Comparison of ENCODE assay signal across 13 mouse cellular contexts in genomic region chr7:44747115-44747514, GRCm38 (mm10). TPM values are rescaled to one million over a fixed set of nuclear protein-coding genes. Genes with fewer than 3 reads are reported as not detected.
A peak's percentile ranks its signal among the peaks of the same experiment; 100 is the strongest.
DNase-seq lines count a peak whose midpoint lies in the region; ATAC-seq and TF ChIP-seq lines count a peak whose summit lies in the region.
"Had no signal": no experiment of that assay in that cellular context is flagged by ENCODE, and none has a peak within 500 bp of the region (broad histone marks: within the 10 kb centered on the region; RNA-seq: fewer than 3 reads in every experiment).

No protein-coding gene starts in this region.

- no peak for TF ChIP-seq POLR2A in testis, adult 2 months (IDR thresholded peaks at IDR 0.05; ENCODE audit: control insufficient read depth, low read depth, low read length)

- no peaks in the 10 kb centered on the region for H3K9me3 ChIP-seq in hindbrain, embryonic 10.5 days
- H3K9me3 ChIP-seq in hindbrain, embryonic 11.5 days (ENCODE audit: control insufficient read depth, low read length) = no peaks in the 10 kb centered on the region
- no peaks in the 10 kb centered on the region for H3K9me3 ChIP-seq in limb, embryonic 13.5 days

- H3K36me3 ChIP-seq in hindbrain, embryonic 10.5 days = peaks cover 3% of the 10 kb centered on the region
- no peaks in the 10 kb centered on the region for H3K36me3 ChIP-seq in hindbrain, embryonic 11.5 days (ENCODE audit: control insufficient read depth, insufficient read depth, low read length)
- peaks cover 2% of the 10 kb centered on the region for H3K36me3 ChIP-seq in testis, adult 2 months (ENCODE audit: control insufficient read depth, insufficient read depth, low read length)
- peaks cover 3% of the 10 kb centered on the region for H3K36me3 ChIP-seq in limb, embryonic 13.5 days

- no peak overlapping the region for H3K4me2 ChIP-seq in hindbrain, embryonic 11.5 days (replicated peaks; ENCODE audit: low read depth, low read length)
- peak overlapping the region; percentile 71 for H3K4me2 ChIP-seq in limb, embryonic 13.5 days (replicated peaks)

- DNase-seq in hindbrain, embryonic 10.5 days (ENCODE audit: low spot score) = no peak
- DNase-seq in hindbrain, embryonic 11.5 days (ENCODE audit: low spot score) = no peak
- no peak for DNase-seq in testis, postnatal 14 days (ENCODE audit: low spot score)
- no peak for DNase-seq in layer of hippocampus, adult 2 months (ENCODE audit: low spot score in 2 of 2)
- no peak for DNase-seq in MN1 (ENCODE audit: low spot score)
- no peak for DNase-seq in layer of hippocampus, postnatal 25 days (ENCODE audit: extremely low spot score in 1 of 2, low spot score in 1 of 2)
- DNase-seq: adrenal gland, postnatal 36 days; gastrocnemius, postnatal 36 days; lung, postnatal 10 days had no signal

- H3K9ac ChIP-seq in hindbrain, embryonic 11.5 days (ENCODE audit: low read depth, low read length) = no peak overlapping the region
- 0 out of 2 replicates have a peak overlapping the region, but pooled peaks have one; percentile 50 for H3K9ac ChIP-seq in limb, embryonic 13.5 days

- 70% methylated on average over 4 of the region's 4 CpGs for WGBS in hindbrain, embryonic 10.5 days
- WGBS in hindbrain, embryonic 11.5 days = 71% methylated on average over 4 of the region's 4 CpGs
- WGBS in limb, embryonic 13.5 days = 66% methylated on average over 4 of the region's 4 CpGs

- no peak overlapping the region for H3K27ac ChIP-seq in hindbrain, embryonic 10.5 days
- H3K27ac ChIP-seq in hindbrain, embryonic 11.5 days (ENCODE audit: low read depth, low read length) = no peak overlapping the region
- H3K27ac ChIP-seq in testis, adult 2 months (ENCODE audit: control insufficient read depth, insufficient read depth, low read depth, low read length) = no peak overlapping the region
- no peak overlapping the region for H3K27ac ChIP-seq in limb, embryonic 13.5 days
- H3K27ac ChIP-seq in layer of hippocampus, adult 2 months = no peak overlapping the region

- no peak for TF ChIP-seq CTCF in testis, adult 2 months (IDR thresholded peaks at IDR 0.05; ENCODE audit: control insufficient read depth, insufficient read depth, insufficient replicate concordance, low read depth, low read length)
- no peak for TF ChIP-seq CTCF in layer of hippocampus, adult 2 months (conservative IDR thresholded peaks at IDR 0.05)

- H3K4me3 ChIP-seq in hindbrain, embryonic 10.5 days = peak overlapping the region; percentile 75; the same call in 1 of the 2 replicates
- H3K4me3 ChIP-seq in hindbrain, embryonic 11.5 days (ENCODE audit: low read depth, low read length) = no peak overlapping the region
- H3K4me3 ChIP-seq in testis, adult 2 months (ENCODE audit: control insufficient read depth, low read depth, low read length) = peak overlapping the region; percentile 15
- H3K4me3 ChIP-seq in limb, embryonic 13.5 days = peak overlapping the region; percentile 62
- no peak overlapping the region for H3K4me3 ChIP-seq in layer of hippocampus, adult 2 months

- H3K4me1 ChIP-seq in hindbrain, embryonic 10.5 days (replicated peaks) = peaks cover 36% of the 10 kb centered on the region
- peaks cover 5% of the 10 kb centered on the region; the same call in 1 of the 2 replicates for H3K4me1 ChIP-seq in hindbrain, embryonic 11.5 days (replicated peaks; ENCODE audit: control insufficient read depth, insufficient read depth, low read length)
- peaks cover 25% of the 10 kb centered on the region for H3K4me1 ChIP-seq in testis, adult 2 months (ENCODE audit: control insufficient read depth, insufficient read depth, low read length)
- H3K4me1 ChIP-seq in limb, embryonic 13.5 days = peaks cover 22% of the 10 kb centered on the region

- H3K27me3 ChIP-seq in hindbrain, embryonic 10.5 days (ENCODE audit: insufficient read depth, poor library complexity, severe bottlenecking) = no peaks in the 10 kb centered on the region
- no peaks in the 10 kb centered on the region for H3K27me3 ChIP-seq in hindbrain, embryonic 11.5 days (ENCODE audit: control insufficient read depth, insufficient read depth, low read length)
- no peaks in the 10 kb centered on the region for H3K27me3 ChIP-seq in testis, adult 2 months (ENCODE audit: control insufficient read depth, insufficient read depth, low read length)
- no peaks in the 10 kb centered on the region for H3K27me3 ChIP-seq in limb, embryonic 13.5 days

- ATAC-seq in hindbrain, embryonic 11.5 days (ENCODE audit: low FRiP score) = no peak
- no peak for ATAC-seq in limb, embryonic 13.5 days (ENCODE audit: low FRiP score, low read depth)

RNA-seq across cellular contexts. Expression of gene Vrk3, which starts 1.1 kb away (rescaled TPM):
- polyA plus RNA-seq in hindbrain, embryonic 10.5 days (2016; fragmentation: Nextera tagmentation; extraction: Ambion mirVana) = 45.3 and 46.6 TPM in 2 replicates
- polyA plus RNA-seq in hindbrain, embryonic 11.5 days (2014; fragmentation: Nextera tagmentation; extraction: Ambion mirVana) = 32.5 and 36.7 TPM in 2 replicates
- 131 and 149 TPM in 2 replicates for polyA plus RNA-seq in testis, adult 2 months (2012; rRNA removed)
- polyA plus RNA-seq in limb, embryonic 13.5 days (2015; fragmentation: Nextera tagmentation; extraction: Ambion mirVana) = 35.0 and 37.2 TPM in 2 replicates
- total RNA-seq in layer of hippocampus, adult 2 months (2021) = 10 to 100 TPM; 31.7 to 35.4 TPM
- 10 to 100 TPM; 33.8 to 35.0 TPM for total RNA-seq in layer of hippocampus, postnatal 25 days (2021)

RNA-seq across cellular contexts. Expression of gene Zfp473, which starts 3.7 kb away (rescaled TPM):
- polyA plus RNA-seq in hindbrain, embryonic 10.5 days (2016; fragmentation: Nextera tagmentation; extraction: Ambion mirVana) = 3.6 and 4.0 TPM in 2 replicates
- polyA plus RNA-seq in hindbrain, embryonic 11.5 days (2014; fragmentation: Nextera tagmentation; extraction: Ambion mirVana) = 3.0 and 3.7 TPM in 2 replicates
- 1.6 and 1.9 TPM in 2 replicates for polyA plus RNA-seq in testis, adult 2 months (2012; rRNA removed)
- 1.7 and 1.8 TPM in 2 replicates for polyA plus RNA-seq in limb, embryonic 13.5 days (2015; fragmentation: Nextera tagmentation; extraction: Ambion mirVana)
- total RNA-seq in layer of hippocampus, adult 2 months (2021) = under 1 TPM; 0.25 to 0.44 TPM
- under 1 TPM; 0.31 to 0.37 TPM for total RNA-seq in layer of hippocampus, postnatal 25 days (2021)
- total RNA-seq: gastrocnemius, postnatal 36 days had no signal

RNA-seq across cellular contexts. Expression of gene Izumo2, which starts 38.6 kb away (rescaled TPM):
- not detected in 2 replicates for polyA plus RNA-seq in hindbrain, embryonic 10.5 days (2016; fragmentation: Nextera tagmentation; extraction: Ambion mirVana)
- not detected in 2 replicates for polyA plus RNA-seq in hindbrain, embryonic 11.5 days (2014; fragmentation: Nextera tagmentation; extraction: Ambion mirVana)
- polyA plus RNA-seq in testis, adult 2 months (2012; rRNA removed) = 171 and 196 TPM in 2 replicates
- polyA plus RNA-seq in limb, embryonic 13.5 days (2015; fragmentation: Nextera tagmentation; extraction: Ambion mirVana) = not detected in 2 replicates
- total RNA-seq in layer of hippocampus, adult 2 months (2021) = not detected
- not detected for total RNA-seq in layer of hippocampus, postnatal 25 days (2021)
- total RNA-seq: adrenal gland, postnatal 36 days; common myeloid progenitor, adult 5-6 weeks; gastrocnemius, postnatal 36 days; layer of hippocampus, adult 18-20 months had no signal

Comparison
In these comparisons a context has a peak if more than half of its experiments do, and no peak if none do; other contexts are left out.
1. H3K4me3 ChIP-seq: peak in hindbrain, embryonic 10.5 days (single experiment), testis, adult 2 months (single experiment) and limb, embryonic 13.5 days (single experiment); none in hindbrain, embryonic 11.5 days (single experiment) and layer of hippocampus, adult 2 months (single experiment).
2. RNA of gene Izumo2, which starts 38.6 kb away (polyA plus RNA-seq): 171 to 196 TPM in testis, adult 2 months; not detected in hindbrain, embryonic 10.5 days, not detected in hindbrain, embryonic 11.5 days and not detected in limb, embryonic 13.5 days; every median in the first group is over 100 times any median in the second.